Mouse (Mus musculus) mature B cell (primary cell): ENCODE results near the gene Abca4.

ENCODE experiments used
- in situ Hi-C: fragments of 300-500 bp; cut with MboI; formaldehyde crosslinking; loops from 2 replicates; pipeline ENCODE4 v1.14.3; 2019

Gene Abca4

GRCm38 (mm10) chr3:122109461-122109860 lies 65.2 kb downstream of the Abca4 start:
- in situ Hi-C loops = no loop called here

GRCm38 (mm10) chr3:122111141-122111981 lies 67.1 kb downstream of the Abca4 start:
- in situ Hi-C loops = no loop called here

GRCm38 (mm10) chr3:122118651-122119214 lies 74.5 kb downstream of the Abca4 start:
- in situ Hi-C loops = no loop called here

GRCm38 (mm10) chr3:122119733-122120132 lies 75.5 kb downstream of the Abca4 start:
- in situ Hi-C loops = no loop called here

- in situ Hi-C loops = no loop called here
Measured at GRCm38 (mm10) chr3:122120217-122120616, 76.0 kb downstream of the Abca4 start.

GRCm38 (mm10) chr3:122122127-122122663 lies 78.0 kb downstream of the Abca4 start:
- in situ Hi-C loops = no loop called here

- in situ Hi-C loops = no loop called here
Measured at GRCm38 (mm10) chr3:122122838-122123237, 78.6 kb downstream of the Abca4 start.

GRCm38 (mm10) chr3:122128999-122129493 lies 84.8 kb downstream of the Abca4 start:
- in situ Hi-C loops = no loop called here

- in situ Hi-C loops = no loop called here
Measured at GRCm38 (mm10) chr3:122130771-122131170, 86.5 kb downstream of the Abca4 start.

- in situ Hi-C loops = no loop called here
Measured at GRCm38 (mm10) chr3:122131633-122132032, 87.4 kb downstream of the Abca4 start.

GRCm38 (mm10) chr3:122133255-122133654 lies 89.0 kb downstream of the Abca4 start:
- in situ Hi-C loops = no loop called here

- in situ Hi-C loops = no loop called here
Measured at GRCm38 (mm10) chr3:122133840-122134239, 89.6 kb downstream of the Abca4 start.

GRCm38 (mm10) chr3:122140589-122141400 lies 96.6 kb downstream of the Abca4 start:
- in situ Hi-C loops = no loop called here

GRCm38 (mm10) chr3:122142256-122142922 lies 98.1 kb downstream of the Abca4 start:
- in situ Hi-C loops = no loop called here

GRCm38 (mm10) chr3:122143432-122143831 lies 99.2 kb downstream of the Abca4 start:
- in situ Hi-C loops = no loop called here

GRCm38 (mm10) chr3:122145430-122145829 lies 101.2 kb downstream of the Abca4 start:
- in situ Hi-C loops = no loop called here

GRCm38 (mm10) chr3:122150836-122151235 lies 106.6 kb downstream of the Abca4 start:
- in situ Hi-C loops = no loop called here

GRCm38 (mm10) chr3:122152431-122152830 lies 108.2 kb downstream of the Abca4 start:
- in situ Hi-C loops = no loop called here

GRCm38 (mm10) chr3:122154080-122154479 lies 109.8 kb downstream of the Abca4 start:
- in situ Hi-C loops = no loop called here

GRCm38 (mm10) chr3:122159447-122159846 lies 115.2 kb downstream of the Abca4 start:
- in situ Hi-C loops = no loop called here

- in situ Hi-C loops = no loop called here
Measured at GRCm38 (mm10) chr3:122169616-122170178, 125.5 kb downstream of the Abca4 start.
